In genomic region chr2:4557028-4557427, GRCm38 (mm10) we compare ENCODE assay signal across 8 mouse cellular contexts.
DNase-seq lines count a peak whose midpoint lies in the region; ATAC-seq and TF ChIP-seq lines count a peak whose summit lies in the region.

No protein-coding gene starts in this region.

- peaks cover 55% of the 10 kb centered on the region for H3K4me1 ChIP-seq in lung, embryonic 15.5 days
- peaks cover 70% of the 10 kb centered on the region for H3K4me1 ChIP-seq in embryonic facial prominence, embryonic 13.5 days
- peaks cover 54% of the 10 kb centered on the region for H3K4me1 ChIP-seq in hindbrain, embryonic 14.5 days (replicated peaks; ENCODE audit: control insufficient read depth, insufficient read depth, low read length)
- peaks cover 15% of the 10 kb centered on the region; the same call in 1 of the 2 replicates for H3K4me1 ChIP-seq in midbrain, postnatal 0 days (ENCODE audit: insufficient read depth, low read length)

- no peak overlapping the region for H3K4me3 ChIP-seq in lung, embryonic 15.5 days
- H3K4me3 ChIP-seq in embryonic facial prominence, embryonic 13.5 days, result no peak overlapping the region
- no peak overlapping the region for H3K4me3 ChIP-seq in hindbrain, embryonic 14.5 days (replicated peaks; ENCODE audit: low read length)
- H3K4me3 ChIP-seq in midbrain, postnatal 0 days (ENCODE audit: low read depth, low read length), result no peak overlapping the region

- peak overlapping the region; percentile 98 for H3K27ac ChIP-seq in lung, embryonic 15.5 days
- H3K27ac ChIP-seq in embryonic facial prominence, embryonic 13.5 days, result peak overlapping the region; percentile 97
- H3K27ac ChIP-seq in hindbrain, embryonic 14.5 days, result peak overlapping the region; percentile 44
- H3K27ac ChIP-seq in midbrain, postnatal 0 days (ENCODE audit: low read depth, low read length), result peak overlapping the region; percentile 6; the same call in 1 of the 2 replicates

- no peak for DNase-seq in lung, postnatal 14 days
- DNase-seq in hindbrain, embryonic 14.5 days (ENCODE audit: low spot score), result no peak
- DNase-seq in midbrain, postnatal 0 days (ENCODE audit: low spot score), result no peak
- no peak for DNase-seq in left cerebral cortex, adult 18-20 months (ENCODE audit: low spot score in 2 of 2)
- no peak for DNase-seq in spleen, postnatal 10 days (ENCODE audit: low spot score in 2 of 2)
- DNase-seq in T-cell, adult 2 months (ENCODE audit: low spot score), result no peak

- no peak for ATAC-seq in lung, embryonic 15.5 days (ENCODE audit: borderline replicate concordance, extremely low read depth, low FRiP score, low TSS enrichment)
- ATAC-seq in embryonic facial prominence, embryonic 13.5 days (ENCODE audit: insufficient number of reproducible peaks, insufficient read depth, low FRiP score, low TSS enrichment, low read depth), result no peak
- ATAC-seq in hindbrain, embryonic 14.5 days (ENCODE audit: low FRiP score), result no peak
- ATAC-seq in midbrain, postnatal 0 days (ENCODE audit: low FRiP score), result no peak

- H3K4me2 ChIP-seq in lung, embryonic 15.5 days, result peak overlapping the region; percentile 5
- H3K4me2 ChIP-seq in embryonic facial prominence, embryonic 13.5 days, result peak overlapping the region; percentile 77
- H3K4me2 ChIP-seq in hindbrain, embryonic 14.5 days (replicated peaks), result no peak overlapping the region
- H3K4me2 ChIP-seq in midbrain, postnatal 0 days (ENCODE audit: low read depth, low read length, poor library complexity, severe bottlenecking), result no peak overlapping the region

- 22% methylated on average over 4 of the region's 4 CpGs for WGBS in lung, embryonic 15.5 days
- 13% methylated on average over 4 of the region's 4 CpGs for WGBS in embryonic facial prominence, embryonic 13.5 days
- WGBS in hindbrain, embryonic 14.5 days, result 29% methylated on average over 4 of the region's 4 CpGs
- 25% methylated on average over 4 of the region's 4 CpGs for WGBS in midbrain, postnatal 0 days

- no peaks in the 10 kb centered on the region for H3K27me3 ChIP-seq in lung, embryonic 15.5 days
- no peaks in the 10 kb centered on the region for H3K27me3 ChIP-seq in embryonic facial prominence, embryonic 13.5 days
- no peaks in the 10 kb centered on the region for H3K27me3 ChIP-seq in hindbrain, embryonic 14.5 days (ENCODE audit: control insufficient read depth, insufficient read depth, low read length)
- H3K27me3 ChIP-seq in midbrain, postnatal 0 days (ENCODE audit: insufficient read depth, low read length), result no peaks in the 10 kb centered on the region

- no peak for TF ChIP-seq CTCF in midbrain, postnatal 0 days (IDR thresholded peaks at IDR 0.05)

- H3K9ac ChIP-seq in lung, embryonic 15.5 days, result no peak overlapping the region
- 0 out of 2 replicates have a peak overlapping the region, but pooled peaks have one; percentile 27 for H3K9ac ChIP-seq in embryonic facial prominence, embryonic 13.5 days
- no peak overlapping the region for H3K9ac ChIP-seq in hindbrain, embryonic 14.5 days
- H3K9ac ChIP-seq in midbrain, postnatal 0 days (replicated peaks; ENCODE audit: low read length, poor library complexity, severe bottlenecking), result no peak overlapping the region

- H3K9me3 ChIP-seq in lung, embryonic 15.5 days, result no peaks in the 10 kb centered on the region
- no peaks in the 10 kb centered on the region for H3K9me3 ChIP-seq in embryonic facial prominence, embryonic 13.5 days
- H3K9me3 ChIP-seq in hindbrain, embryonic 14.5 days (ENCODE audit: control insufficient read depth, low read length), result no peaks in the 10 kb centered on the region
- H3K9me3 ChIP-seq in midbrain, postnatal 0 days (ENCODE audit: low read length), result no peaks in the 10 kb centered on the region

- H3K36me3 ChIP-seq in lung, embryonic 15.5 days, result no peaks in the 10 kb centered on the region
- H3K36me3 ChIP-seq in embryonic facial prominence, embryonic 13.5 days, result 0 out of 2 replicates have a peak, but pooled peaks cover 6% of the 10 kb centered on the region
- peaks cover 12% of the 10 kb centered on the region; the same call in 1 of the 2 replicates for H3K36me3 ChIP-seq in hindbrain, embryonic 14.5 days (replicated peaks; ENCODE audit: control insufficient read depth, insufficient read depth)
- peaks cover 6% of the 10 kb centered on the region for H3K36me3 ChIP-seq in midbrain, postnatal 0 days (ENCODE audit: insufficient read depth, low read length)

Comparison
In these comparisons a context has a peak if more than half of its experiments do, and no peak if none do; other contexts are left out.
1. H3K27ac ChIP-seq: peak in every context shown above with its lines; median percentile 98 in lung, embryonic 15.5 days; 97 in embryonic facial prominence, embryonic 13.5 days; 44 in hindbrain, embryonic 14.5 days; 6 in midbrain, postnatal 0 days.
2. H3K4me2 ChIP-seq: peak in lung, embryonic 15.5 days (single experiment) and embryonic facial prominence, embryonic 13.5 days (single experiment); none in hindbrain, embryonic 14.5 days (single experiment) and midbrain, postnatal 0 days (single experiment).